Mouse (Mus musculus): ENCODE results near the gene Bex1.
"Not testable (repeated sequence)": the region's sequence is repeated elsewhere in the genome, so short reads cannot be mapped to it uniquely, and the experiment has no call there.

The Bex1 gene

GRCm38 (mm10) chrX:136214729-136215677, at the start of gene Bex1, which contains the start of gene Tceal7:
TSS of gene Bex1 (minus strand) at chrX:136215513.
TSS of gene Tceal7 (plus strand) at chrX:136214779.
- DNase-seq = not testable (repeated sequence)

GRCm38 (mm10) chrX:136252023-136252729, 36.9 kb upstream of the Bex1 start:
- DNase-seq = no peak

GRCm38 (mm10) chrX:136249671-136250070, 34.4 kb upstream of the Bex1 start:
- no peak for DNase-seq

- no peak for DNase-seq
These were observed 33.5 kb upstream of the Bex1 start for GRCm38 (mm10) chrX:136248811-136249210.

GRCm38 (mm10) chrX:136245521-136246071, 30.3 kb upstream of the Bex1 start:
- DNase-seq = peak; percentile 40

GRCm38 (mm10) chrX:136244574-136245229, 29.4 kb upstream of the Bex1 start, which contains the start of gene Tceal9:
TSS of gene Tceal9 (plus strand) at chrX:136245079.
- DNase-seq = peak; percentile 85

- DNase-seq = no peak
These were observed 27.9 kb upstream of the Bex1 start for GRCm38 (mm10) chrX:136243181-136243580.

GRCm38 (mm10) chrX:136238118-136238517, 22.8 kb upstream of the Bex1 start:
- peak; percentile 47 for DNase-seq

- peak; percentile 39 for DNase-seq
These were observed 12.5 kb upstream of the Bex1 start for GRCm38 (mm10) chrX:136227768-136228167.

GRCm38 (mm10) chrX:136223714-136224113, 8.4 kb upstream of the Bex1 start:
- no peak for DNase-seq

GRCm38 (mm10) chrX:136216303-136216702, 990 bp upstream of the Bex1 start:
- DNase-seq = no peak

- DNase-seq = no peak
These were observed 1.9 kb downstream of the Bex1 start for GRCm38 (mm10) chrX:136213396-136213795.

- no peak for DNase-seq
These were observed 10.9 kb downstream of the Bex1 start for GRCm38 (mm10) chrX:136204406-136204805.

- peak; percentile 2 for DNase-seq
These were observed 11.6 kb downstream of the Bex1 start, which contains the start of gene Tceal5 for GRCm38 (mm10) chrX:136203664-136204066. TSS of gene Tceal5 (minus strand) at chrX:136203876.

- no peak for DNase-seq
These were observed 12.1 kb downstream of the Bex1 start for GRCm38 (mm10) chrX:136203257-136203656.

- DNase-seq = peak; percentile 7
These were observed 18.4 kb downstream of the Bex1 start for GRCm38 (mm10) chrX:136196873-136197272.

- DNase-seq = no peak
These were observed 19.9 kb downstream of the Bex1 start for GRCm38 (mm10) chrX:136195193-136195944.

GRCm38 (mm10) chrX:136183107-136183506, 32.2 kb downstream of the Bex1 start:
- peak; percentile 1 for DNase-seq

GRCm38 (mm10) chrX:136180897-136181553, 34.3 kb downstream of the Bex1 start:
- DNase-seq = no peak

- peak; percentile 2 for DNase-seq
These were observed 42.5 kb downstream of the Bex1 start for GRCm38 (mm10) chrX:136172786-136173185.

- peak; percentile 88 for DNase-seq
These were observed 43.2 kb downstream of the Bex1 start, which contains the start of gene Tceal8 for GRCm38 (mm10) chrX:136172118-136172551. TSS of gene Tceal8 (minus strand) at chrX:136172342.

All from kidney, postnatal 14 days (tissue).